Mouse (Mus musculus) kidney, postnatal 36 days (tissue): ENCODE measurements at regions not wholly inside any gene's neighbourhood (a gene's known extent, or its start where the extent isn't known, plus 50 kb on each side); places are given as distances from the start of the nearest gene placed in this dataset.
"Not testable (repeated sequence)": the region's sequence is repeated elsewhere in the genome, so short reads cannot be mapped to it uniquely, and the experiment has no call there.

Source experiments
- DNase-seq, 2 experiments: peaks; one replicate each; pipeline ENCODE4 v3.0.0; 2021 to 2022; ENCODE audit warnings: mixed read lengths in 2 of 2

DNA sequence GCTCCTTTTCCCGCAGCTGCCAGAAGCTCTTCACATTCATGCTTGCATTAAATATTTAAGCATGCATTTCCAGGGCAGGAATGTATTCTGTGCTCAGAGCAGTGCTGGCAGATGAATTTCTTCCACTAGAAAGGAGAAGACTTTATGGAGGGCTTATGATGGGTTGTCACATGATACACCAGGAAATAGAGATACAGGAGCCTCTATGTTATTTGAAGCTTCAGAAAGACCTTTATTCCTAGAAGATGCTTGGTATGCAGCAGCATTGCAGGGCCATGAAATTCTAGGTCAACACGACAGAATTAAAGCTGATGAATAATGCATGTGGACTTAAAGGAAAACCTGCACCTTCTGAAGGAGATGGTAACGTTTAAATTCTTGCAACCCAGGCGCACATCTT is 212.1 kb downstream of the Adgrg6 start:
- DNase-seq: no peak

DNA sequence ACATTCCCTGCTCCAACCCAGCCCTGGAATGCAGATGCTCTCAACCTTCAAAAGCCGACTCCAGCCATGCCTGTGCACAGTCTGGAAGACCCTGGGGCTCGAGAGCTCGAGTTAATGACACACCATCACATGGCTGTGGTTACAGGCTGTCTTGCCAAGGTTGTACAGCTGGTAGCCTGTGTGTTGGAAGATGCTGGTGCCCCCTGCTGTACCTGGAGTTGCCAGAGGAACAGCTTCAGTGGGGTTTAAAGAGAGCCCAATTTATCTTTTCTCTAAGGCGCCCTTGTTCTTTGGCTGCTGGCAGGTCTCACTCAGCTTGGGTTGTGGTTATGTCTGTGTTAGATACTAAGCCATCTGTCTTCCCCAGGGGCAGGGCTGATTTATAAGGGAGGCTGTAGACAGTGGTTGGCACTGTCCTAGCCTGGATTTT is 212.8 kb downstream of the Adgrg6 start:
- peak; percentile 5 to 22 for DNase-seq

DNA sequence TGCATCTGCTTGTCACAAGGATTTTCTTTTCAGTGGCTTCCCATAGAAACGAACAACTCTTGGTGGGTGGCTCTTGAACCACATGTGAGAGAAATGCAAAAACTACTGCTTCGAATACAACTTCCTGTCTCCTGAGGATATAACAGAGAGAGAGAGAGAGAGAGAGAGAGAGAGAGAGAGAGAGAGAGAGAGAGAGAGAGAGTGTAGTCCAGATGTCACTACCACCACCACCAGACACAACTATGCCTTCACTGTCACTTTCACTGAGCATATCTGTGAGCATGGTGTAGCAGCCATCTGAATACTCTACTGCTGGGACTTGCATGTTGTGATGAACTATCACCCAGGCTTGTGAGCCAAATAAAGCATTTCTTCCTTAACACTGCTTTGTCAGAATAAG is 216.6 kb downstream of the Adgrg6 start:
- no peak for DNase-seq

DNA sequence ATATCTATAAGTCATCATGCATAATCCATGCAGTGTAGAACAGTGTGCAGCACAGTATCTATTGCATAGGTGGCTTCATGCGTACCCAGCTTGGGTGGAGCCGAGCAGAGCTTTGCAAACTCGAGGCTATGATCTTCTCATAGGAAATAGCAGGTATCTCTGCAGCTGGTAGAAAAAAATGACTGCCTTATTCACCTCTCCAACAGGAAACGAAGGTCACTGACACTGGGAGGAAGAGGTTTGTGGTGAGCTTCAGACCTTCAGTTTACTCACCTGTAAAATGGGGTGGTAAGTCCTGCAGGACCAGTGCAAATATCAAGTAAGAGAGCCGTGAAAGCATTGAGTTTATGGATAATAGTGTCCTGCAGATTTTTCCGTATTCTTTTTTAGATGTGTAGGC is 219.2 kb downstream of the Adgrg6 start:
- no peak for DNase-seq

DNA sequence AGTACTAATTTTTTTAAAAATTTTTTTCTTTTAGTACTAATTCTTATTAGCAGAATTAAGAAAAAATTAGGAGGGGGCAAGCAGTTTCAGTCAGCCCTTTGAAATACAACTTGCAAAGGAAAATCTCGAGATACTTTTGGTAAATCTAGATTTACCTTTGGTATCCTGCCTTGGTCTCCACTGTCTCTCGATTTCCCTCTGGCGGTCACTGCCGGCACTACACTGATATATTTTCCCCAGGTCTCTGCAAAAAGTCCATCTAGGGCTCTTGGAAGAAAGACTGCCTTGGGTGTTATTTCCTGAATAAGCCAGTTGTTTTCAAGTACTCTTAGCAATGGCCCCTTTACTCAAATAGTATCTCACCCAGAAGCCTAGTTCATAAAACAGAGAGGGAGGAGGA is 224.0 kb downstream of the Adgrg6 start:
- DNase-seq: peak; percentile 51 to 87

DNA sequence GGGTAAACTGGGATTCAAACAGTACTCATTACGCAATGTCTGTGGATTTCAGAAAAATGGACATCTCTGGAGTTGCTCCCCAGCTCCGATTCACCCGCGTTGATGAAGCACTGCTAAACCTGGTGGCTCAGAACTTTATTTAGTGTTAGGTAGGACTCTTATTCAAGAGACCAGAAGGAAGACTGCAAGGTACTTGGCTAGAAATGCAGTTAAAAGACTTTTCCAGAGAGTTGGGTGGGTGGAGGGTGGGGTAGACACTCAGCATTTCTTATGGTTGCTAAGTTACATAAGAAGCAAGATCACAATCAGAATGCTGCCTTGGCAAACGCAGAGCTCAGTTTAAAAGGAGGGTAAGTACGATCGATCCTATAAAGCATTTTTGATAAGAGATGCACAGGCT is 230.2 kb downstream of the Adgrg6 start:
- DNase-seq: no peak

DNA sequence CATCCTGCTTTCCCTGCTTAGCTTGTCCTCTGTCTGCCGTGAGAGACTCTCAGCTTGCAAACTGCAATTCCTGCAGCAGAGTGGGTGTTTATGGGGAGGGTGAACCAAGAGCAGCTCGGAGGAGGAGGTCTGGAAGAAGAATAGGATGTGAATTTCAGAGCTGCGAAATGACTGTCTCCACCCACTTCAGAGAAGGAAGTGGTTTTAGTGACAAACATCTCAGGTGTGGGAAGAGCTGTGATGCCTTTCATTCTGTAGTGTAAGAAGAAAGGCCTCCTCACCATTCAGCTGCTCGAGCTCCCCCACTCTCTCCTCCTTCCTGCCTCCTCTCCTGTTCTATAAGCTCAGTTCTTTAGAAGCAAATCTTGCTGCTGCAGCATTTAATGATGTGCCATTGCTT is 230.9 kb downstream of the Adgrg6 start:
- no peak for DNase-seq

DNA sequence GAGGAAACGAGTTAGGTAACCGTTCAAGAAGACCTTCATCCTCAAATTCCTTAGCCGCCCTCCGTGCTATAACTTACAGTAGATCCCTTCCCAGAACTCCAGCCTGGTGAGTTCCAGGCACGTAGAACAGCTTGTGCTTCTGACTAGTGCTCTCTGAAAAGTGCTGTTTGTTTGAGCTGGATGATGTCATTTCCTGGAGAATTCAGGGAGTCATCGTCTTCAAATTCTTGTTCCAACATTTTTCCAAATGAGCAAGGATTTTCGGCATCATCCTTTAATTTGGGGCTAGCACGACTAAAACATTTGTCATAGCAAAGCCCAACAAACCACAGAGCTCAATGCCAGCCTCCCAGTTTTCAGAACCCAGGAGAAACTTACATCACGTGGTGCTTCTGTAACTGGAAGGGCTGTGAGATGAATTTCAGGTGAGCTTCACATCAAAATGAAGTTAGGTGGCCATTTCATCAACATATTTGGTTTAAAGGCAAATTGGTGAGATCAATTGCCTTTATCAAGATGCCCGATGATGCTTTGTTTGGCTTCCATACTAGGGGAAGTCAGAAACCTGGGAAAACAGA is 231.4 kb downstream of the Adgrg6 start:
- DNase-seq: no peak

DNA sequence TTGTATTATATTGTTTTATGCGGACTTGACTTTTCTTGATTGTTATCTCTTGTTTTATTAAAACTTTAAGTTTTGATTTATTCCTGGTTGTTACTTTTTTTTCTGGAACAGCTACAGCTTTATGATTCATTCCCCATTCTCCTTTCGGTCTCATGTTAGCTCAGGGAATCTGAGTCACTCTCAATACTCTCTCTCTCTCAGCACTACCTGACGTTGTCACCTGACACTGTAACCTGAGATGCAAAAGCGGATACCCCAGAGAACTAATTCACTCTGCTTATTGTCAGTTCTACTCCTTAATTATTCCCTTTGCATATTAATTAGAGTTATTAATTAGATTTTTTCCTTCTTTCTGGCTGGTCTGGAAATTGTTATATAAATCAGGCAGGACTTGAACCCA is 232.5 kb downstream of the Adgrg6 start:
- DNase-seq: no peak

DNA sequence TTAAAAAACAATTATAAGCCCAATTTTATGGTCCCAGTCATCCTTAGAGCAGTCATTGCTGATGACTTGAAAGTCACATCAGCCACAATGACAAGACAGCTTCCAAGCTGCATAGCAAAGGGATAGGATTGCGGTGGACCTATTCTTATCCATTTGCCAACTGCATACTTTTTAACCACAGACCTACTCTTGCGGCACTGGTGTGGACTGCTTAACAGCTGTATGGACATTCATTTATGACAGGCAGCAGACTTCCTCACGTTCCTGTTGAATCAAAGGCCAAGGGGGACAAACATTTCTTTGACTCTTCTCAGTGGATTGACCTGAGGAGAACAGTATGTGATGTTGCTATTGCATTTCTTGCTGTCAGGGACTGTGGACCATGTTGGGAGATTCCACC is 233.5 kb downstream of the Adgrg6 start:
- no peak for DNase-seq

DNA sequence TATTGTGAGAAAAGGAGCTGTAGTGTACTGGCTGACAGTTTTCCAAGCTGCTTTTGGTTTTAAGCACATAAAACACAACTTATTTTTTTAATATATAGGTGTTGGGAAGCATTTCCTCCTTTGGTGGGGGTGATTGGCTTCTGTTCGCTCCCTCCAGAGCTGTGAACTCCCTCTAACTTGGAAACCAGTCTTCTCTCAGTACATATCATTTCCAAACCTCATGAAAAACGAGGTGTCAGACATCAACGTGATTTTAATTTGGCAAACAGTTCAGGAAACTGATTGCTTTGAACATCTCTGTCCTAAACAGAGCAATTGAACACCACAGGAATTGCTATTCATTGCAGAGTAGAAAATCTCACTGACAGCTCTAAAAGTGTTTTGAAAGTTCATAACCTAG is 238.6 kb downstream of the Adgrg6 start:
- no peak for DNase-seq

DNA sequence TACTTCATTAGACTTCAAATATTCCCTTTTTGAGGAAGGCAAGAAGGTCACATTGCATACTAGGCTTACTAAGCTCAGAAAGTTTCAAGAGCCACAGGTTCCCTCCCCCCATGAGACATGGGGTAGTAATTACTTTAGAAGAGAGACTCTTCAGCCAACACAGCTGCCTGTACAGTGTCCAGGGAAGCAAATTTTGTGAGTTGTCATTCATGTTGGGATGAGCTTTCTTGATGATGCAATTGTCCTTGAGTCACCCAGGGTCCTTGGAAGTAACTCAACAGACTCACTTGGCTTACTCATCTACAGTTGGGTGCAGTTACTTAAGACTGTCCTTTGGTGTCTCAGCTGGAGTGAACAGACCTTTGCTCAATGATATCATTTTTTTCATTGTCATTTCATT is 242.0 kb downstream of the Adgrg6 start:
- DNase-seq: no peak

DNA sequence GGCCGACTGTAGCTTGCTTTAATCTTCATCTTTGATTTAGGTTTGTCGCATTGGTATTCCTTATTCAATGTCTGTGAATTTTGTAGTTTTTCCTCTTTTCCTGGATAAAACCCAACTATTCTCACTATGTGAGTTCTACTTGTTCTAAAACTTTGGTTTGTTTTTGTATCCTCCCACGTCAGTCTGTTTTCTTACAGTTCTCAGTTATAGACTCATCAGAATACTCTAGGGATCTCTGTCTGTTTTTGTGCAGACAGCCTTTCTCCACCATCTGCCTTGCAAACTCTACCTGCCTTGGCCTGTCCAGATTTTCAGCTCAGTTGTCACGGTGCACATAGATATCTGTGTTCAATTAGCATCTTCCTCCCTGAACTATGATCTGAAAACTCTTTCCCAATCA is 249.3 kb downstream of the Adgrg6 start:
- DNase-seq: no peak

DNA sequence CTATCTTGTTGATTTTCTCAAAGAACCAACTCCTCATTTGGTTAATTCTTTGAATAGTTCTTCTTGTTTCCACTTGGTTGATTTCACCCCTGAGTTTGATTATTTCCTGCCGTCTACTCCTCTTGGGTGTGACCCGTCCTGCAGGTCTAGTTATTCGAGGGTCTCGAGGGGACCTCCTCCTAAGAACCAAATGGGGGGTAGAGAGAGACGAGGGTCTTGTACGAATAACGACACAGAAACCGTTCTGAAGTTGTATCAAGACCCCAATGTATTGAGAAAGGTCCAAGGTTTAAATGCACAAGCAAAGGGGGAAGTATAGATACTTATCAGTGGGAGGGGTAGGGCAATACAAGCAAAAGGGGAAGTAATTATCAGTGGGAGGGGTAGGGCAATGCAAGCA is 252.8 kb downstream of the Adgrg6 start:
- DNase-seq: not testable (repeated sequence)

DNA sequence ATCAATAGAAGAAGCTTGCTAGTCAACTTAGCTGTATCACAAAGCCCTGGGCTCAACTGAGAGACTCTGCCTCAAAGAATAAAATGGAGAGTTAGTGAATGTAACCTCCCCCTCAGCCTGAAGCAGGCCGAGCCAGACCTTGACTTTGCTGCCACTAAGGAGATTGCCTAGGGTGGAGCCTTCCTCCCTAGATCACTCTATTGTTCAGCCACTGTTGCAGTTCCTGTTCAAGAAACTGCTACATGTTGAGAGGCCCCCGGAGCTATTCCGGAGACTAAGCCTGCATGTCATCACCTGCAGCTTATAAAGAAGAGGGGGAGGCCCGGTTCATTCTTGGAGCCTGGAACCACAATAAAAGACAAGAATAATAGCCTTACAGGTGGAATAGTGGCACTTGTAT is 257.9 kb downstream of the Adgrg6 start:
- DNase-seq: no peak

DNA sequence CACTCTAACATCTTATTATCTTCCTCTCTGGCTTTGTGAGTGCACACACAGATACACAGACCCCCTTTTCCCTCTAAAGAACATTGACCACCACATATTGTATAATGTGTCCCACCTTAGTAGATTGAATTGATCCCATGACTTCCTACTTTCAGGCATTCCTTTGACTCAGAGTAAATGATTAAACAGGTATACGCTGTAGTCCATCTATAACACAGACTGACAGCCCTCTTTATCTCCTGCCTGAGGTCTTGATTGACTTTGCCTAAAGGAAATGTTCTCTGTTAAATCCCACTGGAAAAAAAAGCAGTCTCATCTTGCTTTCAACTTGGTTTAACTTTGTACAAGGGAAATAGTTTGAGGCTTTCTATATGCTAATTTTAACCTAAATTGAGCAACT is 268.8 kb downstream of the Adgrg6 start:
- DNase-seq: no peak

DNA sequence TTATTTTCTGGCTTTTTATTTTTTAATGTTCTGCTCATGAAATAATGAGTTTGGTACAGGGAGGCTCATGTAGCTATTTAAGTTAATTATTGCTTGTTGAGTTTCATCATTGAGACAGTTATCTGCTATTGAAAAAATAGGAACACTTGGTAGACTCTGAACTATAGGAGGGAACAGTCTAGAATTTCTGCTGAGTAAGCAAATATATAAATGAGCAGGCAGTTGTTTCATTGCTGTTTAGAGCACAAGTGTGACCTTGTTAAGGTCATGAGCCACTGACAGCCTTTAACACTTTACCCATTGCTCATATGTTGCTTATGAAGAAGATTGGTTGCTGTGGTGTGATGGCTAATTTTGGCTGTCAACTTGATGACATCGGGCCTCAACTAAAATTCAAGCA is 270.0 kb downstream of the Adgrg6 start:
- no peak for DNase-seq

DNA sequence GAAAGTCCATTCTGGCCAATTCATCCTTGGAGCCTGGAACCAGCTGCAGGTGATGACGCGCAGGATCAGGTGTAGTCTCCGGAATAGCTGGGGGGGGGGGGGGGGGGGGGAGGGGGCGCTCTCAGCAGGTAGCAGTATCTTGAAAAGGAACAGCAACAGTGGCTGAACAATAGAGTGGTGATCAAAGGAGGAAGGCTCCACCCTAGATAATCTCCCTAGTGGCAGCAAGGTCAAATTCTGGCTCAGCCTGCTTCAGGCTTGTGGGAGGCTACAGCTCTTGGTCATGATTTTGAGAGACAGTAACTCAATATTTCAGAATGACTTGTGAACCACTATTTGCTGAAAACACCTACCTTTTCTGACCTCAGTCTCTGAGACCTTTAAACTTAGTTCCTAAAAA is 275.5 kb downstream of the Adgrg6 start:
- no peak for DNase-seq

DNA sequence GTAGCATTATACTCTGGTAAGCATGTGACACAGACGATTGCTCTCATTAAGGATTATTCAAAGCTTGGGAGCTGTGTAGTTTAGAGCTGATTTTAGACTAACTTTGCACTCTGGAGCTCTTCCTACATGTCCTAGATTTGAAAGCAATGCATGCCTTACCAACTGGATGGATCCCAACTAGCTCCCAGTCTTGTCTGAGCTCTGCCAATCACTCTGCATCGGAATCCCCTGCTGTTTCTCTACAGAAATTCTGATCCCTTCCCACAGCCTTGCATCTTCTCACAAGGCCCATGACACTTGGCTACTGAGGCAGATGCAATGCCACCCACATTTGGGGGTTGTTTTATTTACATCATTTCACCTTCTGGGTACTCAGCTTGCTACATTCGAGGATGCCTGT is 277.8 kb downstream of the Adgrg6 start:
- DNase-seq: no peak

DNA sequence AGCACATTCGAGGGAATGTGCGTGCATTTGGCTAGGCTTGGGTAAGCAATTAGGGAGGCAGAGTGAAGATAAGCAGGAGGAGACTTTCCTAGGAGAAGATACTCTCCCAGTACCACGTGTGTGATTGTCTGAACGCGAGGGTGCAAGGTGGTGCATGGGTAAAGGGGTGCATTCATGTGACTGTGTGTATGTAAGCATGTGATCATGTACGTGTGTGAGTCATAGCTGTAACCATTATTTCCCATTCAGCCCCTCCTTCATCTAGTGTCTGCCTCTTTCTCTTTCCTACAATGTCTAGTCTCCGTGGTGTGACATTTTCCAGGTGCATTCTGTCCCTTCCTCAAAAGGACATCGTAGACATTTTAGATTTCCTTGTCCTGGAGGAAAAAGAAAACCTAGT is 273.8 kb downstream of the Hivep2 start:
- DNase-seq: no peak

DNA sequence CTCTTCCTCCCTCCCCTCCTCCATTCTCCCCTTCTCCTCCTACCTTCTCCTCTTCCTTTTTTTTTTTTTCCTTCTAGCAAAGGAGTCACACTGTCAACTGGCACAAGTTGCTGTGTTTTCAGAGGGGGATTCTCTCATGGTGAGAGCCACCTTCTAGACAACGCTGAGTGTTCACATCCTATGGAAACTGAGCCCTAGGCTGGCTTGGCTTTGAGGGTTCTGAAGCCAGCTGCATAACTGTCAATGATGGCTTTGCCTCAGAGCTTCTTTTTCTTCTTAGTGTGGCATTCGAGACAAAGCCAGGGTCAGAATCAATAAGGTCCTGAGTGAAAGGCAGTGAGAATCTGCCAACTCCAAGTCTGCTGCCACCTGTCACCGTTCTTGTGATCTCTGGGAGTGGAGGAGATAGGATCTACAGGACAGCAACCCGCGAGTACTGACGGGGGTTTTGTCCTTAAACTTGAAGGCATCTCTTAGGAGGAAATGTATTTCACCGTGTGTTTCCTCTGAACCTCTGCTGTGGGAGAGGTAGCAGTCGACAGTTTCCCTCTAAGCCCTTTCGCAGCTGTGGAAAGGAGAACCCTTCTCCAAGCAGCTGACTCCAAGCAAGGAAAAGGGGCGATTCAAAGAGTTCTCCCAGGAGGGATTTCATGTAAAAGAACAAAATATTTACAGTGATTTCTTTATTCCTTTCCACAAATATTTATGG is 269.2 kb downstream of the Hivep2 start:
- no peak for DNase-seq

DNA sequence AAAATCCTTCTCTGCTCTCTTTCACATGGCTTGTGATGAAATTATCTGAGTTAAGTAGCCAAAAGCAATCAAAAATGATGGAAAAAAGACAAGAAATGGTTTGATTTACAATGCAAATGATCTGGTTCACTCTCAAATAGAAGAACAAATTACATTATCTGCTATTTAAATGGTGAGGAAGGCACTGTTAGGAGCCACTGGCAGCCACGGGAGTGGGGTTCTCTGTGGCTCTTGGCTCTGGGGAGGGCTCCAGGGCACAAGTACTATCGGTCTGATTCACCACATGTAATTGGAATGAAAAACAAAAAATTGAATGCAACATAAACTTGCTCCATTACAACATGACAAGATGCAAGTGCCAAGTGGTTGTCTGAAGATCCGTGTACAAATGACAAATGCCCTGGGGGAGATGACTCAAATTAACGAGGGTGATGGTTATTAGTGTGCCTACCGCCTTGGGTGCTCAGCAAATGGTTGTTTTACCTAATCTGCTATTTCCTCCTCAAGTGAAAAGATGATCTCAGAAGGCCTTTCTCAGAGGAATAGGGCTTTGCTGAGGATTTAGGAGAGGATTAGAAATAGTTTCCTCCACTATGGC is 268.2 kb downstream of the Hivep2 start:
- no peak for DNase-seq

DNA sequence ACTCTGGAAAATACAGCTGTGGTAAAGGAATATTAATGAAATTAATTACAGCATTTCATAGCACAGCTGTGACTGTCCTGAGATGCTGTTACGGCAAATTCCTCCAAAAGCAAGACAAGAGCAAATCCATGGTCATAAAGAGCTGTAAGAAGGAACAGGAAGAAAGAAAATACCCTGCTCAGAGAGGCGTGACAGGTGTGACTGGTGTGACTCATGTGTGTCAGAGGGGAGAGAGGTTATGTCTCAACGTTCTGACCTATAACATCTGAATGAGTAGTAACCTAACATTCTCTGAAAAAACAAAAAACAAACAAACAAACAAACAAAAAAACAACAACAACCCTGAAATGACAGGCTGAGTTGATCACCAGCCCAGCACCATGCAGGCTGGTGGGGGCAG is 267.5 kb downstream of the Hivep2 start:
- DNase-seq: no peak

DNA sequence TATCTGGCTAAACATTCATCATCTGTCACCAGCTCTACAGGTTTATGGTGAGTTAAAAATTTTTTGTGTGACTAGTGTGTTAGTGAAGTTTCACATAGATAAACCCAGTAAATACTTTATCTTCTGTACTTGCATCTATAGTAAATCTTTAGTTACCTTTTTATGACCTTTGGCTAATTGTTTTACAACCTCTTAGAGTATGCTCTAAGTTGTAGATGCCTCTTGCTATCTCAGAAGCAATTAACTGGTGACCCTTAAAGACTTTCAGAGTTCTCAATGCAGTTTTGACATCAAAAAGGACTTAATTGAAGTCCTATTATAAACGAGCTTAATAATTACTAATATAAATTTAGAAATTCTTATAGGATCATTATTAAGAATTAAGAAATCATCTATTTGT is 265.6 kb downstream of the Hivep2 start:
- no peak for DNase-seq

DNA sequence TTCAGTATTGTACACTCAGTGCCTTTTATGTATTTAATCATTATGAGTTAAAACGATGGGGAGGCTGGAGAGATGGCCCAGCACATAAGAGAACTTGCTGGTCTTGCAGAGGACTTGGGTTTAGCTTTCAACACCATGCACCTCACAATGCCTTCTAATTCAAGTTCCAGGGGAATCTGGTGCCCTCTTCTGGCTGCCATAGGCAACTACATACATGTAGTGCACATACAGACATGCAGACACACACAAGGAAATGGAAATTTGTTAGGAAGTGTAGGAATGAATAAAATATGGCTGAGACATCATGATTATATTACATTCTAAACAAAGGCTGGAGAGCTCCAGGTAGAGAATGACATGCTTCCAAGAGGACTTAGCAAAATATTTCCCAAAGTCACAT is 251.4 kb downstream of the Hivep2 start:
- DNase-seq: no peak
